Mouse (Mus musculus) bone marrow, adult 2 months (tissue): ENCODE data around the gene Olfr432.

ENCODE experiments used
- CTCF ChIP-seq: fragments of 200-500 bp; IDR thresholded peaks from 2 replicates; pipeline ENCODE4 v1.5.1; 2011; ENCODE audit warnings: low read length, control low read depth; ENCODE audit not compliant: control insufficient read depth, insufficient read depth
- POLR2A ChIP-seq: fragments of 200-500 bp; IDR thresholded peaks from 2 replicates; pipeline ENCODE4 v1.6.1; 2011; ENCODE audit warnings: low read depth, mild to moderate bottlenecking, control low read depth, low read length, borderline replicate concordance; ENCODE audit not compliant: control insufficient read depth

DNA sequence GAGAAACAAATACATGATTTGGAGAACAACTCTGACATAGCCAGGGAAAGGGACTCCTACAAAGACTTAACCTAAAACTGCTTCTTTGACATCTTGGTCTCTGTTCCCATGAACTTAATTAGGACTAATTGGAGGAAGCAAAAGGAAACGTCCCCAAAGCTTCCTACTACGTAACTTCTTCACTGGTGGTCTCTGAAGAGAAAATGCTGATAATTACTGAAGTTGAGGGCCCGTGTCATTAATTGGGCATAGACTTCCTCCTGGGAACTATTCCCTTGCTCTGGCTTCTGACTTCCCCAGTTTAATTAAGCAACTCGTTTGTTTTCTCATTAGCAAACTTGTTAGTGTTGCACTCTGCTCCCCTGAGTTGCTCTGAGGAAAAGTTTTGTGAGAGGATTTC lies 13.2 kb upstream of the Olfr432 start:
- TF ChIP-seq CTCF (no peak), POLR2A (no peak)
